Mouse (Mus musculus) cerebellum, adult 2 months (tissue): ENCODE measurements around the gene Bud23.

Source experiments
- CTCF ChIP-seq: fragments of 200-500 bp; IDR thresholded peaks from 2 replicates; pipeline ENCODE4 v1.5.1; 2011; ENCODE audit warnings: low read depth, mild to moderate bottlenecking, control low read depth, low read length, moderate library complexity, borderline replicate concordance; ENCODE audit not compliant: insufficient read depth
- POLR2A ChIP-seq: fragments of 200-500 bp; IDR thresholded peaks from 2 replicates; pipeline ENCODE4 v1.6.1; 2011; ENCODE audit warnings: low read length, control low read depth, borderline replicate concordance; ENCODE audit not compliant: insufficient read depth

GRCm38 (mm10) chr5:135025899-135026298, 38.9 kb downstream of the Bud23 start:
- TF ChIP-seq CTCF: no peak
- no peak for TF ChIP-seq POLR2A
